Mouse (Mus musculus): ENCODE measurements around the gene Tmem119.

GRCm38 (mm10) chr5:113806414-113806813, 6.1 kb upstream of the Tmem119 start:
- TF ChIP-seq CTCF (IDR thresholded peaks at IDR 0.05): no peak
- no peak for TF ChIP-seq EP300 (IDR thresholded peaks at IDR 0.05)
